Mouse (Mus musculus): ENCODE results near the gene Cbln4. TPM values are rescaled to one million over a fixed set of nuclear protein-coding genes. Genes with fewer than 3 reads are reported as not detected.

Gene Cbln4
- polyA plus RNA-seq, 1 experiment from 2014 or later = 7.3 TPM

GRCm38 (mm10) chr2:171996979-171997686 is 46.1 kb downstream of the Cbln4 start:
- ATAC-seq (ENCODE audit: insufficient number of reproducible peaks, low FRiP score, low TSS enrichment, low read depth) = no peak; the same call in 1 of the 2 replicates
- H3K4me1 ChIP-seq (ENCODE audit: control insufficient read depth, insufficient read depth, low read length) = peaks cover 14% of the 10 kb centered on the region
- H3K4me3 ChIP-seq (ENCODE audit: low read depth, low read length) = no peak overlapping the region
- no peaks in the 10 kb centered on the region for H3K27me3 ChIP-seq (ENCODE audit: control insufficient read depth, insufficient read depth, low read length)
- no peak overlapping the region for H3K9ac ChIP-seq (ENCODE audit: low read length)
- no peak overlapping the region for H3K4me2 ChIP-seq (ENCODE audit: low read depth, severe bottlenecking)
- 74% methylated on average over 6 of the region's 6 CpGs for WGBS
- H3K36me3 ChIP-seq (ENCODE audit: control insufficient read depth, insufficient read depth, low read length) = no peaks in the 10 kb centered on the region
- H3K9me3 ChIP-seq (ENCODE audit: control insufficient read depth, low read length) = no peaks in the 10 kb centered on the region
- H3K27ac ChIP-seq (replicated peaks; ENCODE audit: low read depth, low read length) = no peak overlapping the region
- DNase-seq (ENCODE audit: low spot score) = no peak

- no peaks in the 10 kb centered on the region for H3K9me3 ChIP-seq (ENCODE audit: control insufficient read depth, low read length)
- ATAC-seq (ENCODE audit: insufficient number of reproducible peaks, low FRiP score, low TSS enrichment, low read depth) = no peak
- H3K36me3 ChIP-seq (ENCODE audit: control insufficient read depth, insufficient read depth, low read length) = no peaks in the 10 kb centered on the region
- H3K9ac ChIP-seq (ENCODE audit: low read length) = no peak overlapping the region
- no peak overlapping the region for H3K4me3 ChIP-seq (ENCODE audit: low read depth, low read length)
- H3K4me2 ChIP-seq (ENCODE audit: low read depth, severe bottlenecking) = no peak overlapping the region
- H3K4me1 ChIP-seq (ENCODE audit: control insufficient read depth, insufficient read depth, low read length) = peaks cover 10% of the 10 kb centered on the region
- 75% methylated on average over 6 of the region's 6 CpGs for WGBS
- peak; percentile 32 for DNase-seq (ENCODE audit: low spot score)
- no peaks in the 10 kb centered on the region for H3K27me3 ChIP-seq (ENCODE audit: control insufficient read depth, insufficient read depth, low read length)
- H3K27ac ChIP-seq (replicated peaks; ENCODE audit: low read depth, low read length) = no peak overlapping the region
These were observed 48.4 kb downstream of the Cbln4 start for GRCm38 (mm10) chr2:171994861-171995260.

GRCm38 (mm10) chr2:171994240-171994639 is 49.0 kb downstream of the Cbln4 start:
- Histone ChIP-seq H3K4me3 (ENCODE audit: low read depth, low read length) (no peak overlapping the region), H3K36me3 (ENCODE audit: control insufficient read depth, insufficient read depth, low read length) (no peaks in the 10 kb centered on the region), H3K9me3 (ENCODE audit: control insufficient read depth, low read length) (no peaks in the 10 kb centered on the region), H3K4me1 (ENCODE audit: control insufficient read depth, insufficient read depth, low read length) (peaks cover 6% of the 10 kb centered on the region), H3K27me3 (ENCODE audit: control insufficient read depth, insufficient read depth, low read length) (no peaks in the 10 kb centered on the region), H3K9ac (ENCODE audit: low read length) (no peak overlapping the region), H3K27ac (replicated peaks; ENCODE audit: low read depth, low read length) (no peak overlapping the region), H3K4me2 (ENCODE audit: low read depth, severe bottlenecking) (no peak overlapping the region)
- 83% methylated on average over 5 of the region's 5 CpGs for WGBS
- ATAC-seq (ENCODE audit: insufficient number of reproducible peaks, low FRiP score, low TSS enrichment, low read depth) (no peak), DNase-seq (ENCODE audit: low spot score) (no peak)

- WGBS = 34% methylated on average over 6 of the region's 6 CpGs
- Histone ChIP-seq H3K27ac (replicated peaks; ENCODE audit: low read depth, low read length) (no peak overlapping the region), H3K9me3 (ENCODE audit: control insufficient read depth, low read length) (no peaks in the 10 kb centered on the region), H3K27me3 (ENCODE audit: control insufficient read depth, insufficient read depth, low read length) (no peaks in the 10 kb centered on the region), H3K36me3 (ENCODE audit: control insufficient read depth, insufficient read depth, low read length) (no peaks in the 10 kb centered on the region), H3K4me3 (ENCODE audit: low read depth, low read length) (no peak overlapping the region), H3K4me2 (ENCODE audit: low read depth, severe bottlenecking) (no peak overlapping the region), H3K9ac (ENCODE audit: low read length) (no peak overlapping the region), H3K4me1 (ENCODE audit: control insufficient read depth, insufficient read depth, low read length) (peaks cover 5% of the 10 kb centered on the region; the same call in 1 of the 2 replicates)
- DNase-seq (ENCODE audit: low spot score) (no peak), ATAC-seq (ENCODE audit: insufficient number of reproducible peaks, low FRiP score, low TSS enrichment, low read depth) (no peak)
These were observed 56.6 kb downstream of the Cbln4 start for GRCm38 (mm10) chr2:171986686-171987085.

Other genes starting within 250 kb of the Cbln4 start
- gene Mc3r, start 205.0 kb upstream of the Cbln4 start, polyA plus RNA-seq (2014; fragmentation: Nextera tagmentation; extraction: Ambion mirVana) = not detected in 2 replicates

All from limb, embryonic 11.5 days (tissue).